Mouse (Mus musculus) frontal cortex, postnatal 10 days (tissue): ENCODE data around the gene Emx1.

ENCODE experiments used
- DNase-seq, 2 experiments: peaks; one replicate each; pipeline ENCODE4 v3.0.0; 2022; ENCODE audit warnings: low spot score in 2 of 2, mixed read lengths in 1 of 2

Emx1 gene

GRCm38 (mm10) chr6:85189361-85189760 is 2.1 kb downstream of the Emx1 start:
- no peak for DNase-seq

- no peak for DNase-seq
Measured at GRCm38 (mm10) chr6:85189911-85190591, 2.8 kb downstream of the Emx1 start.

- no peak for DNase-seq
Measured at GRCm38 (mm10) chr6:85190671-85191070, 3.4 kb downstream of the Emx1 start.

GRCm38 (mm10) chr6:85191751-85192440 is 4.7 kb downstream of the Emx1 start:
- no peak for DNase-seq

- no peak for DNase-seq
Measured at GRCm38 (mm10) chr6:85193381-85194318, 6.4 kb downstream of the Emx1 start.

GRCm38 (mm10) chr6:85197951-85198350 is 10.7 kb downstream of the Emx1 start:
- DNase-seq, result no peak

GRCm38 (mm10) chr6:85206182-85206938 is 19.1 kb downstream of the Emx1 start:
- no peak for DNase-seq

GRCm38 (mm10) chr6:85206939-85207285 is 19.7 kb downstream of the Emx1 start:
- no peak for DNase-seq

- no peak for DNase-seq
Measured at GRCm38 (mm10) chr6:85207345-85207744, 20.1 kb downstream of the Emx1 start.

GRCm38 (mm10) chr6:85209226-85209967 is 22.2 kb downstream of the Emx1 start:
- no peak for DNase-seq

GRCm38 (mm10) chr6:85210686-85211085 is 23.4 kb downstream of the Emx1 start:
- no peak for DNase-seq

- DNase-seq, result no peak
Measured at GRCm38 (mm10) chr6:85218251-85218650, 31.0 kb downstream of the Emx1 start.

GRCm38 (mm10) chr6:85218684-85219445 is 31.6 kb downstream of the Emx1 start:
- no peak for DNase-seq

GRCm38 (mm10) chr6:85219706-85220105 is 32.5 kb downstream of the Emx1 start:
- DNase-seq, result no peak

GRCm38 (mm10) chr6:85220917-85221316 is 33.7 kb downstream of the Emx1 start:
- DNase-seq, result no peak

- DNase-seq, result no peak
Measured at GRCm38 (mm10) chr6:85222551-85222950, 35.3 kb downstream of the Emx1 start.

GRCm38 (mm10) chr6:85223498-85224150 is 36.4 kb downstream of the Emx1 start:
- DNase-seq, result no peak

GRCm38 (mm10) chr6:85224442-85224891 is 37.2 kb downstream of the Emx1 start:
- DNase-seq, result no peak

GRCm38 (mm10) chr6:85226570-85226969 is 39.3 kb downstream of the Emx1 start:
- DNase-seq, result no peak

- DNase-seq, result no peak
Measured at GRCm38 (mm10) chr6:85227520-85227919, 40.3 kb downstream of the Emx1 start.
